Mouse (Mus musculus) brain, embryonic 14.5 days (tissue): ENCODE data around the gene Slc9a2.

Source experiments
- CTCF ChIP-seq: fragments of 200-500 bp; IDR thresholded peaks from 2 replicates; pipeline ENCODE4 v1.5.1; 2012; ENCODE audit warnings: inconsistent platforms, mild to moderate bottlenecking, moderate library complexity, borderline replicate concordance; ENCODE audit not compliant: insufficient read depth, insufficient read length; ENCODE audit errors: extremely low read depth
- POLR2A ChIP-seq: fragments of 200-500 bp; IDR thresholded peaks from 2 replicates; pipeline ENCODE4 v1.6.1; 2012; ENCODE audit warnings: mild to moderate bottlenecking, inconsistent platforms, borderline replicate concordance; ENCODE audit not compliant: poor library complexity, insufficient read depth, insufficient read length, severe bottlenecking; ENCODE audit errors: extremely low read depth

DNA sequence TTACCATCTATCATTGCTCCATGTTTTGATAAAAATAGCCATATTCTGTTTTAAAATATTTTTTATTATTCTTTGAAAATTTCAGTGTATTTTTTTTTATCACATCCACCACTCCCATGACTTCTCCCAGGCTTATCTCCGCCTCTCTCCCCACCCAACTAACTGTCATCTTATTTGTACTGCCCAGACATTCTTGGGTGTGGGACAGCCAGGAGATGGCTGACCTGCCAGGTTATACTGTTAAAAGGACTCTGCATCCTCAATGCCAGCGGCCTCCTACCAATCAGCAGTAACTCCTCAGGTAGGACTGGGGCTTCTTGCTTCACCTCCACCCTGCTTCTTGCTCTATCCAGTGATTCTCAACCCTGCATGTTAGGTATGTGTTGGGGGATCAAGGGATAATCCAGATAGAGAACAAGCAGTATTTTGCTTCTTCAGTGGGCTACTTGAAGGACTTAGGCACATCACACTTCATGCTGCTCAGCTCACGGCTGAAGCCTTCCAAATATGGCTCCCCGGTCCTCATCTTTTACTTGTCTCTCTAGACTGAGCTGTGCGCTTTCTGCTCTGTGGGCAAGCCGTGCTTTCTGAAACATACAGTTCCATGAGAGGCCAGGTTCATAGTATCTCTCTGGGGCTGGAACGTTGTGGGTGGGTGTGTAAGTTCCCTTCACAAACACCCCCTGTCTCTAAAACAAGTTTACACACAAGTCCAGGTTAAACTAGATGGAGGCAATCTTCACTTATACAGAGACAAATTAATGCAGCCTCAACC, 91.0 kb downstream of the Slc9a2 start:
- no peak for TF ChIP-seq CTCF
- TF ChIP-seq POLR2A, result no peak
